Mouse (Mus musculus) hindbrain, embryonic 12.5 days (tissue): ENCODE results near the gene Nanos3. TPM values are rescaled to one million over a fixed set of nuclear protein-coding genes. Genes with fewer than 3 reads are reported as not detected.

Source experiments
- ATAC-seq: fragments of 200-750 bp; cut with Nextera tagmentation; 2 replicates; pipeline ENCODE4 v1.8.0; 2017; ENCODE audit warnings: moderate TSS enrichment; ENCODE audit not compliant: low FRiP score
- H3K27ac ChIP-seq: fragments of 300-500 bp; sonication (generic); 2 replicates; pipeline ENCODE4 v1.5.1; 2016; ENCODE audit warnings: mild to moderate bottlenecking
- H3K27me3 ChIP-seq: fragments of 300-500 bp; sonication (generic); 2 replicates; pipeline ENCODE4 v1.6.1; 2016; ENCODE audit warnings: mild to moderate bottlenecking
- H3K36me3 ChIP-seq: fragments of 300-500 bp; sonication (generic); 2 replicates; pipeline ENCODE4 v1.6.1; 2016; ENCODE audit warnings: mild to moderate bottlenecking
- H3K4me1 ChIP-seq: fragments of 300-500 bp; sonication (generic); 2 replicates; pipeline ENCODE4 v1.6.1; 2016
- H3K4me2 ChIP-seq: fragments of 300-500 bp; sonication (generic); replicated peaks from 2 replicates; pipeline ENCODE4 v1.6.1; 2016; ENCODE audit warnings: mild to moderate bottlenecking
- H3K4me3 ChIP-seq: fragments of 300-500 bp; sonication (generic); 2 replicates; pipeline ENCODE4 v1.5.1; 2016; ENCODE audit warnings: mild to moderate bottlenecking
- H3K9ac ChIP-seq: fragments of 300-500 bp; sonication (generic); 2 replicates; pipeline ENCODE4 v1.6.1; 2016; ENCODE audit warnings: mild to moderate bottlenecking, moderate library complexity
- H3K9me3 ChIP-seq: fragments of 300-500 bp; sonication (generic); replicated peaks from 2 replicates; pipeline ENCODE4 v1.6.1; 2016; ENCODE audit warnings: mild to moderate bottlenecking
- WGBS: fragments of 180-500 bp; shearing (Covaris S2); methylation state at CpG from one replicate; pipeline ENCODE4 v1.1.7; 2016; 5-methylcytosine and 5-hydroxymethylcytosine counted together
- polyA plus RNA-seq: library from polyadenylated mRNA; unstranded; fragments of >200 nt; fragmentation: Nextera tagmentation; extraction: Ambion mirVana; gene quantifications from 2 replicates; pipeline ENCODE4 v1.2.1, GENCODE M21; 2016

The Nanos3 gene
- polyA plus RNA-seq, 1 experiment from 2014 or later: 5.8 TPM

- WGBS: 79% methylated on average over 6 of the region's 6 CpGs
- H3K9me3 ChIP-seq: no peaks in the 10 kb centered on the region
- no peak for ATAC-seq
- no peaks in the 10 kb centered on the region for H3K27me3 ChIP-seq
- H3K27ac ChIP-seq: no peak overlapping the region
- peaks cover 14% of the 10 kb centered on the region for H3K4me1 ChIP-seq
- no peak overlapping the region for H3K4me2 ChIP-seq
- no peak overlapping the region for H3K4me3 ChIP-seq
- H3K9ac ChIP-seq: no peak overlapping the region
- peaks cover 64% of the 10 kb centered on the region for H3K36me3 ChIP-seq
Measured at GRCm38 (mm10) chr8:84173861-84174260, 11.2 kb downstream of the Nanos3 start.

GRCm38 (mm10) chr8:84170096-84170495, 14.9 kb downstream of the Nanos3 start:
- WGBS: 87% methylated on average over 5 of the region's 5 CpGs
- no peak for ATAC-seq
- Histone ChIP-seq H3K4me3 (no peak overlapping the region), H3K4me2 (no peak overlapping the region), H3K27me3 (no peaks in the 10 kb centered on the region), H3K27ac (no peak overlapping the region), H3K9me3 (no peaks in the 10 kb centered on the region), H3K4me1 (no peaks in the 10 kb centered on the region), H3K9ac (no peak overlapping the region), H3K36me3 (peaks cover 51% of the 10 kb centered on the region)

GRCm38 (mm10) chr8:84167696-84168095, 17.3 kb downstream of the Nanos3 start:
- Histone ChIP-seq H3K36me3 (peaks cover 28% of the 10 kb centered on the region), H3K27ac (no peak overlapping the region), H3K4me3 (no peak overlapping the region), H3K4me1 (no peaks in the 10 kb centered on the region), H3K9me3 (no peaks in the 10 kb centered on the region), H3K27me3 (no peaks in the 10 kb centered on the region), H3K4me2 (no peak overlapping the region), H3K9ac (no peak overlapping the region)
- WGBS: 87% methylated on average over 2 of the region's 2 CpGs
- ATAC-seq: no peak

- Histone ChIP-seq H3K4me2 (no peak overlapping the region), H3K4me3 (no peak overlapping the region), H3K9ac (no peak overlapping the region), H3K27ac (no peak overlapping the region), H3K4me1 (no peaks in the 10 kb centered on the region), H3K36me3 (peaks cover 20% of the 10 kb centered on the region; the same call in 1 of the 2 replicates), H3K9me3 (no peaks in the 10 kb centered on the region), H3K27me3 (no peaks in the 10 kb centered on the region)
- no peak for ATAC-seq
- WGBS: 94% methylated on average over 4 of the region's 4 CpGs
Measured at GRCm38 (mm10) chr8:84157620-84158019, 27.4 kb downstream of the Nanos3 start.

GRCm38 (mm10) chr8:84149181-84149580, 35.8 kb downstream of the Nanos3 start:
- H3K27me3 ChIP-seq: no peaks in the 10 kb centered on the region
- H3K9me3 ChIP-seq: no peaks in the 10 kb centered on the region
- no peak overlapping the region for H3K27ac ChIP-seq
- peaks cover 21% of the 10 kb centered on the region for H3K4me1 ChIP-seq
- no peak overlapping the region for H3K9ac ChIP-seq
- no peak overlapping the region for H3K4me2 ChIP-seq
- H3K36me3 ChIP-seq: peaks cover 17% of the 10 kb centered on the region
- no peak for ATAC-seq
- WGBS: 78% methylated on average over 3 of the region's 3 CpGs
- H3K4me3 ChIP-seq: no peak overlapping the region

DNA sequence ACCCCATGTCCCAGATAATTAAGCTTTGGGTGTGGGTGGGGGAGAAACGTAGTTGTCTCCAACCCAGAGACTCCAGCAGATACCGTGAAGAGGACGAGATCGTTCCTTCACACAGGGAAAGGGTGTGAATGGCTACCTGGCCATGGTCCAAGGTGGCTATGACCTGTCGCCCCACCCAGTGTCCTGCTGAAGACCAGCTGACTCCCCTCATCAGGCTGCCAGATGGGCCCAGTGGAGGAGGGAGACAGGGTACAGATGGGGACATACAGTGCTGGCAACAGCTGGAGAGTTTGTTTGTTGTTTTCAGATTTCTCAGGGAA, 36.5 kb downstream of the Nanos3 start:
- no peak; the same call in 1 of the 2 replicates for ATAC-seq
- peaks cover 21% of the 10 kb centered on the region for H3K4me1 ChIP-seq
- no peaks in the 10 kb centered on the region for H3K27me3 ChIP-seq
- H3K36me3 ChIP-seq: peaks cover 23% of the 10 kb centered on the region
- H3K9ac ChIP-seq: no peak overlapping the region; the same call in 1 of the 2 replicates
- no peaks in the 10 kb centered on the region for H3K9me3 ChIP-seq
- no peak overlapping the region for H3K27ac ChIP-seq
- 90% methylated on average over 5 of the region's 5 CpGs for WGBS
- H3K4me2 ChIP-seq: peak overlapping the region; percentile 89
- peak overlapping the region; percentile 68 for H3K4me3 ChIP-seq

GRCm38 (mm10) chr8:84147769-84148530, 37.1 kb downstream of the Nanos3 start, which contains the start of the genes Cc2d1a and 4930432K21Rik:
Cc2d1a (minus strand) TSS chr8:84147936.
4930432K21Rik (plus strand) TSS chr8:84148025.
- H3K9ac ChIP-seq: peak within 1 kb of the TSS; percentile 79
- H3K4me2 ChIP-seq: peak within 1 kb of the TSS; percentile 89
- H3K4me1 ChIP-seq: peaks cover 21% of the 10 kb centered on the region
- peak within 1 kb of the TSS; percentile 68 for H3K4me3 ChIP-seq
- H3K36me3 ChIP-seq: peaks cover 28% of the 10 kb centered on the region
- whole genome bisulfite sequencing: 16% methylated on average over 49 of the region's 49 CpGs
- peak; percentile 95 for ATAC-seq
- H3K27ac ChIP-seq: 0 out of 2 replicates have a peak within 1 kb of the TSS, but pooled peaks have one; percentile 12
- H3K9me3 ChIP-seq: no peaks in the 10 kb centered on the region
- no peaks in the 10 kb centered on the region for H3K27me3 ChIP-seq

DNA sequence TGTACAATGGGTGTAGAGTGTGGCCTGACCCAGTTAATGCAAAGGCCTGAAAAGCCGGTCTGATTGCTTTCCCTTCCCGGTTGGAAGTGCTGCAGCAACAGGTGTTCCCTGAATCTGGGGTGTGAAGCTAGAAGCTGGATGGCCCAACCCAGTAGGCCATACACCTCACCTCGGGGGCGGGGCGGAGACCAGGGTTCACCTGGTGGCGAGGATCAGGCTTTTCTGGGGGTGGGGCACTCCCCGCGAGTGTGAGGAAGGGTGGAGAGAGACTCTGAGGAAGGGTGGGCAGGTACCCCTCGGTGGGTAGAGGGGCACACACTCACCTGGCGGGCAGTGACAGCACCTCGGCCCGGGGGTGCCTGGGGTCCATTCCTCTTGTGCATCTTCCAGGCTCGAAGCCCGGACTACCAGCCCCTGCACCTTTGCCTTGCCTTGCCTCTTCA, 37.7 kb downstream of the Nanos3 start:
- Histone ChIP-seq H3K27ac (no peak overlapping the region), H3K9ac (peak overlapping the region; percentile 79), H3K9me3 (no peaks in the 10 kb centered on the region), H3K4me1 (peaks cover 21% of the 10 kb centered on the region), H3K4me3 (peak overlapping the region; percentile 68), H3K27me3 (no peaks in the 10 kb centered on the region), H3K4me2 (peak overlapping the region; percentile 89), H3K36me3 (peaks cover 34% of the 10 kb centered on the region)
- WGBS: 8% methylated on average over 14 of the region's 14 CpGs
- peak; percentile 75 for ATAC-seq

GRCm38 (mm10) chr8:84144636-84145245, 40.3 kb downstream of the Nanos3 start:
- ATAC-seq: no peak
- peaks cover 21% of the 10 kb centered on the region for H3K4me1 ChIP-seq
- no peaks in the 10 kb centered on the region for H3K27me3 ChIP-seq
- 95% methylated on average over 8 of the region's 8 CpGs for whole genome bisulfite sequencing
- H3K4me3 ChIP-seq: no peak overlapping the region
- H3K36me3 ChIP-seq: peaks cover 57% of the 10 kb centered on the region
- no peaks in the 10 kb centered on the region for H3K9me3 ChIP-seq
- H3K27ac ChIP-seq: no peak overlapping the region
- H3K9ac ChIP-seq: no peak overlapping the region
- H3K4me2 ChIP-seq: no peak overlapping the region

GRCm38 (mm10) chr8:84140838-84141237, 44.2 kb downstream of the Nanos3 start:
- WGBS: 92% methylated on average over 4 of the region's 4 CpGs
- Histone ChIP-seq H3K27me3 (no peaks in the 10 kb centered on the region), H3K9me3 (no peaks in the 10 kb centered on the region), H3K4me3 (no peak overlapping the region), H3K4me2 (no peak overlapping the region), H3K9ac (no peak overlapping the region), H3K27ac (no peak overlapping the region), H3K36me3 (peaks cover 93% of the 10 kb centered on the region), H3K4me1 (0 out of 2 replicates have a peak, but pooled peaks cover under 1% of the 10 kb centered on the region)
- ATAC-seq: no peak

DNA sequence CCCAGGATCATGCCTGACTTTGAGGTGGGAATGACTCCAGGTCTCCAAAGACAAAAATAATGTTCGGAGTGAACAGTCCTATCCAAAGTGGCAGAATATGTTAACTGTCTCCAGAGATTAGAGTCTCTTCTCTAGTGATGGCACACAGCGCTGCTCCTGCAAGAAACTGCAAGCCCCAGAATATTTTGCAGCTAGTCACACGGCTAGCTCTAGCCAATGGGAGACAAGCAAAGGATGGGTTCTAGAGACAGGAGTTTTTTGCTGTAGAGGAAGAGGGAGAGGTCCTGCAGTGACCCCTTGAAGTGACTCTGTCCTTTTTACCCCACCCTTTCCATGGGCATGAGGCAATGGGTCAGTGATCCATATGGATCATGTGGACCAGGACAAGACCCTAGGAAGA, 47.2 kb downstream of the Nanos3 start:
- Histone ChIP-seq H3K4me1 (no peaks in the 10 kb centered on the region), H3K9me3 (no peaks in the 10 kb centered on the region), H3K27me3 (no peaks in the 10 kb centered on the region), H3K36me3 (peaks cover 97% of the 10 kb centered on the region), H3K4me3 (no peak overlapping the region), H3K27ac (no peak overlapping the region), H3K9ac (no peak overlapping the region), H3K4me2 (no peak overlapping the region)
- WGBS: 95% methylated on average over 3 of the region's 3 CpGs
- ATAC-seq: no peak

DNA sequence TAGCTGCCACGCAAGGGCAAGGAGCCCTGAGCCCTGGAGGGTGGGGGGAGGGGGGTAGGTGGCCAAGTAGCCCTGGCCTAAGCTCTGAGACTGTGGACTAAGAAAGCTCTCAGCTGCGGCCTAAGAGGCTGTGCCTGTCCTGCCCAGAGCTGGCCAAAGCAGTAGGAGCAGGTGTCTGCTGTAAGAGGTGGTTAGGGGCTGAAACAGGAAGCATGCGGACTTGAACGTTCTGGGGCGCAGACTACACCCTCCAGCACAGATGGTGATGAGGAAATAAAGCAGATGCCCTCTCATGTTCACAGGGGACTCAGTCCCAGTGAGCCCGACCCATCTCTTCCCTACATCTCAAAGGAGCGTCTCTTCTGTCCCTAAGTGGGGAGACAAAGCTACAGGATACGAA, 52.8 kb downstream of the Nanos3 start:
- WGBS: 94% methylated on average over 8 of the region's 8 CpGs
- Histone ChIP-seq H3K36me3 (peaks cover 58% of the 10 kb centered on the region), H3K4me3 (no peak overlapping the region), H3K27me3 (peaks cover 3% of the 10 kb centered on the region; the same call in 1 of the 2 replicates), H3K9ac (no peak overlapping the region), H3K4me1 (peaks cover 11% of the 10 kb centered on the region; the same call in 1 of the 2 replicates), H3K9me3 (no peaks in the 10 kb centered on the region), H3K27ac (no peak overlapping the region), H3K4me2 (no peak overlapping the region)
- ATAC-seq: no peak
